Mouse (Mus musculus) testis, adult 2 months (tissue): ENCODE results near the gene Slc39a11.

ENCODE experiments used
- CTCF ChIP-seq: fragments of 200-500 bp; IDR thresholded peaks from 2 replicates; pipeline ENCODE4 v1.5.1; 2012; ENCODE audit warnings: low read depth, mild to moderate bottlenecking, inconsistent platforms, low read length, moderate library complexity; ENCODE audit not compliant: control insufficient read depth, insufficient read depth, insufficient replicate concordance
- POLR2A ChIP-seq: fragments of 200-500 bp; IDR thresholded peaks from 2 replicates; pipeline ENCODE4 v1.6.1; 2012; ENCODE audit warnings: low read depth, mild to moderate bottlenecking, inconsistent platforms, low read length, moderate library complexity; ENCODE audit not compliant: control insufficient read depth

DNA sequence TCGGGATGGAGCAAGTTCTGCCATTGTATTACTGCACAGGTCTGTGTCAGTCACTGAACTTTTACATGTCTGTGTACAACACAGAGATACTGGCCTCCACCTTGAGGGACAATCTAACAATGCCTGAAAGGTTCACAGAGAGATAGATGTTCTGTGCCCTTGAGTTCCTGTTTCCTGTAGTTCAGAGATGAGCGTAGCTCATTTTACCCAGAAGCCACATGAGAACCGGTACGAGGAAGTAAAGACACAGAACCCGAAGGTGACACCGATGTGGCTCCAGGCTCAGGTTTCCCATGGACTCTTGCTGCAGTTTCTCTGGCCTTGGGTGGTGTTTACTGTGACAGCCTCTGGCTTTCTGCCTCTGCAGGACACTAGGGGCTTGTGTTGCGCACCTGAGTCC is 398.7 kb downstream of the Slc39a11 start:
- TF ChIP-seq POLR2A (no peak), CTCF (no peak)
